Mouse (Mus musculus): ENCODE measurements around the gene Crim1. TPM values are rescaled to one million over a fixed set of nuclear protein-coding genes. Genes with fewer than 3 reads are reported as not detected.
A peak's percentile ranks its signal among the peaks of the same experiment; 100 is the strongest.

Gene Crim1
- polyA plus RNA-seq, 1 experiment from 2014 or later = 2.9 TPM

DNA sequence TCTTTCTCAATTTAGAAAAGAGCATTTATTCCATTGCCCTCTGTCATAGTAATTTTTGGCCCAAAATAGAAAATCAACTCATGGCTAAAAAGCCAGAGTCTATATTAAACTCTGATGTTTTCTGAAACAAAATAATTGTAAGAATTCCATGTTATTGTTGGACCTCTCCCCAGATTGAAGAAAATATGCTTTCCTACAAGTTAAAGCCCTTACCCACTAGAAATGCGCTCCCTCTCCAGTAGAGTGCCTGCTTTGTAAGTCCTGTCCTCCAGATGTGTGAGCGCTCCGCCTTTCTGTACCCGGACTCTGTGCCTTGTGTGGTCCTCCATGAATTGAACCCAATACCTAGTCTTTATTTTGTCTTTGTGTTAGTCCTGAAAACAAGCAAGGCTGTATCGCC is 91.0 kb downstream of the Crim1 start:
- no peak overlapping the region for H3K4me2 ChIP-seq
- ATAC-seq (replicated peaks; ENCODE audit: insufficient number of reproducible peaks, low FRiP score, low TSS enrichment) = no peak
- no peak overlapping the region for H3K27ac ChIP-seq (ENCODE audit: low read depth, low read length)
- H3K9me3 ChIP-seq (replicated peaks; ENCODE audit: control insufficient read depth, low read length) = no peaks in the 10 kb centered on the region
- peaks cover 5% of the 10 kb centered on the region for H3K27me3 ChIP-seq (ENCODE audit: control insufficient read depth, insufficient read depth, low read length)
- H3K4me1 ChIP-seq (ENCODE audit: control insufficient read depth, insufficient read depth, low read length) = 0 out of 2 replicates have a peak, but pooled peaks cover 3% of the 10 kb centered on the region
- WGBS (ENCODE audit: insufficient replicate concordance) = 93% methylated on average over 5 of the region's 5 CpGs
- no peaks in the 10 kb centered on the region for H3K36me3 ChIP-seq (ENCODE audit: control insufficient read depth, insufficient read depth, low read length)
- no peak overlapping the region for H3K4me3 ChIP-seq (ENCODE audit: low read depth, low read length)
- no peak overlapping the region for H3K9ac ChIP-seq (ENCODE audit: low read depth, low read length)

DNA sequence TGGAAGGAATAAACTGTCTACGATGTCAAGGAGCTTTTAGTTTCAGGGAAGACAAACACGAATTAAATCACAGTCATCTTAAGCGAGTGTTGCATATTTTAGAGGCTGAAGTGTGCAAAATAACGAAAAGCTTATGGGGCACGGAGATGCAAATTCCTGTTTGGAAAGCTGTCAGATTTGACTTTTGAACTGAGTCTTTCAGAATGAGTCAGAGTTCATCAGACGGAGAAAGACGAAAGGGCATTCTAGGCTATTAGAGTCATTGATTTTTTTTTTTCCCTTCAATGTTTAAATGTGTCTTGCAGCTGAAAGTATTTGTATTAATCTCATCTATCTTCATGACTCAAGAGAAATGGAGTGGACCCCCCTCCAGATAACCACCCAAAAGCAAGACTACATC is 92.3 kb downstream of the Crim1 start:
- Histone ChIP-seq H3K27me3 (ENCODE audit: control insufficient read depth, insufficient read depth, low read length) (peaks cover 9% of the 10 kb centered on the region), H3K27ac (ENCODE audit: low read depth, low read length) (no peak overlapping the region), H3K4me3 (ENCODE audit: low read depth, low read length) (no peak overlapping the region), H3K9me3 (replicated peaks; ENCODE audit: control insufficient read depth, low read length) (no peaks in the 10 kb centered on the region), H3K4me2 (no peak overlapping the region), H3K36me3 (ENCODE audit: control insufficient read depth, insufficient read depth, low read length) (no peaks in the 10 kb centered on the region), H3K4me1 (ENCODE audit: control insufficient read depth, insufficient read depth, low read length) (0 out of 2 replicates have a peak, but pooled peaks cover 3% of the 10 kb centered on the region), H3K9ac (ENCODE audit: low read depth, low read length) (no peak overlapping the region)
- ATAC-seq (replicated peaks; ENCODE audit: insufficient number of reproducible peaks, low FRiP score, low TSS enrichment) = no peak
- WGBS (ENCODE audit: insufficient replicate concordance) = 86% methylated on average over 7 of the region's 7 CpGs

DNA sequence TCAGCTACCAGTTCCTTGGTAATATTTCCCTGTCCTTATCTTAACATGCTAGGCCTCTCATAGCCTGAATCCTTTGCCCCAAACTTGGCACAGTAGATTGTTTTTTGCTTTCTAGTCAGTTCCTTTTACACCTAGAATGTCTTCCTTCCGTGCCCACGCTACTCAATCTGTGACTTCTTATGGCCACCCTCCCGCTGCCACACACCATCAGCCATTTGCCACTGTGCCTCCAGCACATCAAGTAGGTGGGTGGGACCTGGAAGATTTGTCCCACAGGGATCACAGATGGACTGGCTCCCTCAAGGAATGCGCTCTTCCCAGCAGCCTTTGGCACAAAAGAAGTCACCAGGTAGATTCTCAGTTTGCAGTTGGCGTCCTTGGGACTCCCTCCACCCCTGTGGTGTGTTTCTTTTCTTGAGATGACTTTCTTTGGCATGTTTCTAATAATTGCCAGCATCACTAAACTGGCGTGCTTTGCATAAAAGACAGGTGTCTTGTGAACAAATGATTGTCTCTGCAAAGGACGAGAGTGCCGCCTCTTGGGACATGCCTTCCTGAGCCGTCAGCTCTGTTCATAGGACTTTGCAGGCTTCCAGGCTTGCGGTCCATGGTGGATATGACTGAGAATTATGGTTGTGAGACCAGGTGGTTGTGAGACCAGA is 92.9 kb downstream of the Crim1 start:
- H3K4me3 ChIP-seq (ENCODE audit: low read depth, low read length) = no peak overlapping the region
- no peak for ATAC-seq (replicated peaks; ENCODE audit: insufficient number of reproducible peaks, low FRiP score, low TSS enrichment)
- H3K4me2 ChIP-seq = no peak overlapping the region
- peaks cover 11% of the 10 kb centered on the region for H3K27me3 ChIP-seq (ENCODE audit: control insufficient read depth, insufficient read depth, low read length)
- H3K36me3 ChIP-seq (ENCODE audit: control insufficient read depth, insufficient read depth, low read length) = no peaks in the 10 kb centered on the region
- H3K9me3 ChIP-seq (replicated peaks; ENCODE audit: control insufficient read depth, low read length) = no peaks in the 10 kb centered on the region
- H3K27ac ChIP-seq (ENCODE audit: low read depth, low read length) = no peak overlapping the region
- H3K4me1 ChIP-seq (ENCODE audit: control insufficient read depth, insufficient read depth, low read length) = 0 out of 2 replicates have a peak, but pooled peaks cover 3% of the 10 kb centered on the region
- WGBS (ENCODE audit: insufficient replicate concordance) = 88% methylated on average over 10 of the region's 10 CpGs
- no peak overlapping the region for H3K9ac ChIP-seq (ENCODE audit: low read depth, low read length)

DNA sequence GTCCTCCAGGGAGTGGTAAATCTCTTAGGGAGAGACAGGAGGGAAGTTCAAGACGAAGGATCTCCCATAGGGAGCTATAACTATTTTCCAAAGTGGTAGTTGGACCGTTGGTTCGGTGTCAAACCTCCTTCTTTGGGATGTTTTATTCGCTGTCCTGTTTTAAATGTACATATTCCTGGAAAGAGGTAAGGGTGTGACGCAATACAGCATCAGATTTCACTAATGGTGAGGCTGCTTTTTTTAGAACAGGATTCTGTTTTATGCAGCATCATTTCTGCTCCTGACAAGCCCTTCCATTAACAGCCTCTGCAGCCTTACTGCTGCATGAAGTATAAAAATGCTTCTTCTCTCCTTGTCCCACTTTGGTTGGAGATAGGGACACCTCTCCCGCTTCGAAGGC is 95.9 kb downstream of the Crim1 start:
- Histone ChIP-seq H3K4me1 (ENCODE audit: control insufficient read depth, insufficient read depth, low read length) (peaks cover 7% of the 10 kb centered on the region), H3K4me2 (no peak overlapping the region), H3K36me3 (ENCODE audit: control insufficient read depth, insufficient read depth, low read length) (no peaks in the 10 kb centered on the region), H3K9ac (ENCODE audit: low read depth, low read length) (no peak overlapping the region), H3K27ac (ENCODE audit: low read depth, low read length) (no peak overlapping the region), H3K4me3 (ENCODE audit: low read depth, low read length) (no peak overlapping the region), H3K27me3 (ENCODE audit: control insufficient read depth, insufficient read depth, low read length) (peaks cover 11% of the 10 kb centered on the region), H3K9me3 (replicated peaks; ENCODE audit: control insufficient read depth, low read length) (no peaks in the 10 kb centered on the region)
- no peak for ATAC-seq (replicated peaks; ENCODE audit: insufficient number of reproducible peaks, low FRiP score, low TSS enrichment)
- 79% methylated on average over 7 of the region's 7 CpGs for WGBS (ENCODE audit: insufficient replicate concordance)

DNA sequence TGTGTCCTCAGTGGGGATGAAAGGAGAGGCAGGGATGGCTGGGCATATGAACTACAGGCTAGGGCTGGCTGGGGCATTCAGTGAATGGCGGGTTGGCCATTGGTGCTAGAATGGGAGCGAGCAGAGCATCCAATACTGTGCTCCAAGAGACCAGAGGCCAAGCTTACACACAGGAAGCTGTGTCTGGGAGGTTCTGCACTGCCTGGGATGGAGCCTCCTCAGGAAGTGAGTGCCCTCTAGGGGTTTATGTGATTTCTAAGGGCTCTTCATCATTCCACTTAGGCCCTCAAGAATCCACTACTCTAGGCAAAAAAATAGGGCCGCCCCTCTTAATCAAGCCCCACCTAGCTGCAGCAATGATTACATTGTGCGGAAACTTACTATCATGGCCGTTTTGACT is 98.1 kb downstream of the Crim1 start:
- no peak overlapping the region for H3K4me3 ChIP-seq (ENCODE audit: low read depth, low read length)
- H3K9ac ChIP-seq (ENCODE audit: low read depth, low read length) = no peak overlapping the region
- WGBS (ENCODE audit: insufficient replicate concordance) = 67% methylated on average over 5 of the region's 5 CpGs
- H3K9me3 ChIP-seq (replicated peaks; ENCODE audit: control insufficient read depth, low read length) = no peaks in the 10 kb centered on the region
- peaks cover 11% of the 10 kb centered on the region for H3K27me3 ChIP-seq (ENCODE audit: control insufficient read depth, insufficient read depth, low read length)
- H3K27ac ChIP-seq (ENCODE audit: low read depth, low read length) = no peak overlapping the region
- ATAC-seq (replicated peaks; ENCODE audit: insufficient number of reproducible peaks, low FRiP score, low TSS enrichment) = no peak
- no peaks in the 10 kb centered on the region for H3K36me3 ChIP-seq (ENCODE audit: control insufficient read depth, insufficient read depth, low read length)
- peaks cover 7% of the 10 kb centered on the region for H3K4me1 ChIP-seq (ENCODE audit: control insufficient read depth, insufficient read depth, low read length)
- H3K4me2 ChIP-seq = no peak overlapping the region

DNA sequence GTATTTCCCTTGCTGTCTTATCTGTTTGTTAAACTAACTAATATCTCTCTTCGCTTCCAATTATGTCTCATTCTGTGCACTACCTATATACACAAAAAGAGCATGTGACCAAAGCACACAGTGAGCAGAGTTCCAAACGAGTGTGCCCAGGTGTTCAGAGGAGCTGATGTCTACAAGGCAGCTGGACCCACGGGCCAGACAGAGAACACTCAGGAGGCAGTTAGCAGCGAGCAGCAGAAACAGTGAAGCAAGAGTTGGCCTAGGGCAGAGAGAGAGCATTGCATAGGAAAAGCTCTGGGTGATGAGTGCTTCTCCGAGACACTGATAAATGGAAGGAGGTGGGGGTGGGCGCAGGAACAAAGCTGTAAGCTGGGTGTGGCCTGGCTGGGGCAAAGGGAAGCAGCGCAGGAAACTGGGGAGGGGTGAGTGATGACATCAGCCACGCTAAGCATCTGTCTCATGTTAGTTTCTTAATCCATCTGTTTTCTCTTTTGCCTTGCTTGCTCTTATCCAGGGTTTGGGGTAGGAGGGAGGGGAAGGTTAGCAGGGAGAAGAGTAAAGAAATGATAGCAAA is 99.0 kb downstream of the Crim1 start:
- peak; percentile 72 for ATAC-seq (replicated peaks; ENCODE audit: insufficient number of reproducible peaks, low FRiP score, low TSS enrichment)
- Histone ChIP-seq H3K9me3 (replicated peaks; ENCODE audit: control insufficient read depth, low read length) (no peaks in the 10 kb centered on the region), H3K9ac (ENCODE audit: low read depth, low read length) (no peak overlapping the region), H3K4me3 (ENCODE audit: low read depth, low read length) (no peak overlapping the region), H3K4me2 (no peak overlapping the region), H3K27ac (ENCODE audit: low read depth, low read length) (no peak overlapping the region), H3K4me1 (ENCODE audit: control insufficient read depth, insufficient read depth, low read length) (peaks cover 7% of the 10 kb centered on the region), H3K27me3 (ENCODE audit: control insufficient read depth, insufficient read depth, low read length) (peaks cover 11% of the 10 kb centered on the region), H3K36me3 (ENCODE audit: control insufficient read depth, insufficient read depth, low read length) (no peaks in the 10 kb centered on the region)
- 18% methylated on average over 8 of the region's 8 CpGs for WGBS (ENCODE audit: insufficient replicate concordance)

DNA sequence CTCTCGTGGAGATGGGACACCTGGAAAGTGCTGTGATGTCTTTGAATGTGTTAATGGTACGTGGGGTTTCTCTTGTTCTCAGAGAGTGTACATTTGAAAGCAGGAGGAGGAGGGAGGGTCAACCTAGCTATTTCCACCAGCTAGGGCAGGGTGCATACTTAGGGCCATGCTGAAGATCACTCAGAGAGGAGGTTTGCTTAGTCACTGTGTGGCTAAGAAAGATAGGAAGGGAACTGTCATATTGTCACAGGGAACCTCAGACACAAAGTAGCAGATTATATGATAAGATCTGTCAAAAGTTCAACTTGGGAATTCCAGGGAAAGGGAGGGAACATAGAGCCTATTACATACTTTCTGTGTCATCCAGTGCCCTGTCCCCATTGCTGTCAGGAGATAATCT is 103.0 kb downstream of the Crim1 start:
- Histone ChIP-seq H3K27ac (ENCODE audit: low read depth, low read length) (no peak overlapping the region), H3K4me3 (ENCODE audit: low read depth, low read length) (no peak overlapping the region), H3K9ac (ENCODE audit: low read depth, low read length) (no peak overlapping the region), H3K4me2 (no peak overlapping the region), H3K36me3 (ENCODE audit: control insufficient read depth, insufficient read depth, low read length) (no peaks in the 10 kb centered on the region), H3K27me3 (ENCODE audit: control insufficient read depth, insufficient read depth, low read length) (no peaks in the 10 kb centered on the region), H3K4me1 (ENCODE audit: control insufficient read depth, insufficient read depth, low read length) (peaks cover 7% of the 10 kb centered on the region), H3K9me3 (replicated peaks; ENCODE audit: control insufficient read depth, low read length) (no peaks in the 10 kb centered on the region)
- ATAC-seq (replicated peaks; ENCODE audit: insufficient number of reproducible peaks, low FRiP score, low TSS enrichment) = peak; percentile 79
- 77% methylated on average over 2 of the region's 2 CpGs for WGBS (ENCODE audit: insufficient replicate concordance)

DNA sequence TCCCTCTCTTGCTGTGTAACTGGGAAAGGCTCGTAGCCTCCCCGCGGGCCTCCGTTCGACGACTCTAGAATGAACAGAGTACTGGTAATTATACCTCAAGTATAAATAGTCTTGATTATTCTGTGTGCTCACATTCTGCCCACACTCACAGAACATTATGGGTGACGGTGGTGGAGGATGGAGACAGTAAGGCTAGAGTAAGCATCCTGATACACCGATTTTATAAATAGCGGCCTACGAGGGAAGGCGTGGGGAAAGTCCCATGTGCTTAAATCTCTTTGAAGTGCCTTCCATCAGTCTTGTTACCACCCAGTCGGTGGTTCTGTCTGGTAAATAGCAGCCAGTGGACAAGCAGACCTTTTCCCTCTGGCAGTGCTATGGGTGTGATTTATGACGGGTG is 104.0 kb downstream of the Crim1 start:
- whole genome bisulfite sequencing (ENCODE audit: insufficient replicate concordance) = 86% methylated on average over 13 of the region's 13 CpGs
- no peak overlapping the region for H3K9ac ChIP-seq (ENCODE audit: low read depth, low read length)
- H3K27ac ChIP-seq (ENCODE audit: low read depth, low read length) = no peak overlapping the region
- no peaks in the 10 kb centered on the region for H3K36me3 ChIP-seq (ENCODE audit: control insufficient read depth, insufficient read depth, low read length)
- H3K9me3 ChIP-seq (replicated peaks; ENCODE audit: control insufficient read depth, low read length) = no peaks in the 10 kb centered on the region
- peaks cover 2% of the 10 kb centered on the region for H3K4me1 ChIP-seq (ENCODE audit: control insufficient read depth, insufficient read depth, low read length)
- H3K4me2 ChIP-seq = no peak overlapping the region
- no peaks in the 10 kb centered on the region for H3K27me3 ChIP-seq (ENCODE audit: control insufficient read depth, insufficient read depth, low read length)
- ATAC-seq (replicated peaks; ENCODE audit: insufficient number of reproducible peaks, low FRiP score, low TSS enrichment) = no peak
- no peak overlapping the region for H3K4me3 ChIP-seq (ENCODE audit: low read depth, low read length)

DNA sequence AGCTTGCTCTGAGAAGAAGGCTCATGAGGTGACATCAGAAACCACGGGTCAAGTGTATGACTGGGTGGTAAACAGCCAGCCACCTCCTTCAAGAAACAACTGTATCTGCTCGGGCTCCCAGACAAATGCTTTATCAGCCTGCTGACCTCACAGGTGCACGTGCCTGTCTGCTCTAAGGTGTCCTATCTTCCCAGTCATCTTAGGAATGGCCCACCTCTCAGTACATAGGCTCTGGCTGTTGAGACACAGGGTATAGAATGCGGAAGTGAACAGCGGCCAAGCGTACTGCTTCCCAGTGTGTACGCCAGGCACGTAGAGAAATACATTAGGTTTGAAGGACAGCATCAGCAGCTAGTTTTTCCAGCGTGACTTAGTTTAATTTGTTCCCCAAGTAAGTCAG is 106.4 kb downstream of the Crim1 start:
- H3K27ac ChIP-seq (ENCODE audit: low read depth, low read length) = no peak overlapping the region
- no peaks in the 10 kb centered on the region for H3K36me3 ChIP-seq (ENCODE audit: control insufficient read depth, insufficient read depth, low read length)
- H3K4me3 ChIP-seq (ENCODE audit: low read depth, low read length) = no peak overlapping the region
- H3K27me3 ChIP-seq (ENCODE audit: control insufficient read depth, insufficient read depth, low read length) = no peaks in the 10 kb centered on the region
- 88% methylated on average over 9 of the region's 9 CpGs for WGBS (ENCODE audit: insufficient replicate concordance)
- no peaks in the 10 kb centered on the region for H3K9me3 ChIP-seq (replicated peaks; ENCODE audit: control insufficient read depth, low read length)
- ATAC-seq (replicated peaks; ENCODE audit: insufficient number of reproducible peaks, low FRiP score, low TSS enrichment) = no peak
- no peak overlapping the region for H3K4me2 ChIP-seq
- H3K4me1 ChIP-seq (ENCODE audit: control insufficient read depth, insufficient read depth, low read length) = no peaks in the 10 kb centered on the region
- no peak overlapping the region for H3K9ac ChIP-seq (ENCODE audit: low read depth, low read length)
